Mouse (Mus musculus): ENCODE data around the gene Pla2g4d.
"Not testable (repeated sequence)": the region's sequence is repeated elsewhere in the genome, so short reads cannot be mapped to it uniquely, and the experiment has no call there.

Pla2g4d gene

GRCm38 (mm10) chr2:120256259-120256658 lies 32.7 kb downstream of the Pla2g4d start:
- DNase-seq (ENCODE audit: low spot score), result no peak

- no peak for DNase-seq (ENCODE audit: low spot score)
Observed at GRCm38 (mm10) chr2:120252644-120253043, 36.4 kb downstream of the Pla2g4d start.

- DNase-seq (ENCODE audit: low spot score), result no peak
Observed at GRCm38 (mm10) chr2:120245421-120246016, 43.5 kb downstream of the Pla2g4d start.

- no peak for DNase-seq (ENCODE audit: low spot score)
Observed at GRCm38 (mm10) chr2:120244679-120245420, 44.1 kb downstream of the Pla2g4d start, which contains the start of gene Pla2g4e. Gene Pla2g4e (minus strand): TSS chr2:120245335.

GRCm38 (mm10) chr2:120243995-120244394 lies 45.0 kb downstream of the Pla2g4d start:
- no peak for DNase-seq (ENCODE audit: low spot score)

GRCm38 (mm10) chr2:120242791-120243467 lies 46.1 kb downstream of the Pla2g4d start:
- no peak for DNase-seq (ENCODE audit: low spot score)

- not testable (repeated sequence) for DNase-seq (ENCODE audit: low spot score)
Observed at GRCm38 (mm10) chr2:120238733-120239132, 50.3 kb downstream of the Pla2g4d start.

- no peak for DNase-seq (ENCODE audit: low spot score)
Observed at GRCm38 (mm10) chr2:120237784-120238183, 51.2 kb downstream of the Pla2g4d start.

- DNase-seq (ENCODE audit: low spot score), result no peak
Observed at GRCm38 (mm10) chr2:120235947-120236640, 52.9 kb downstream of the Pla2g4d start.

GRCm38 (mm10) chr2:120235381-120235780 lies 53.6 kb downstream of the Pla2g4d start:
- no peak for DNase-seq (ENCODE audit: low spot score)

- no peak for DNase-seq (ENCODE audit: low spot score)
Observed at GRCm38 (mm10) chr2:120231642-120232041, 57.4 kb downstream of the Pla2g4d start.

Measured in layer of hippocampus, adult 9-10 months (tissue).